Mouse (Mus musculus) lung, postnatal 0 days (tissue): ENCODE data around the gene Agl.

Experiments used
- CTCF ChIP-seq: IDR thresholded peaks from 2 replicates; pipeline ENCODE4 v1.5.1; 2016; ENCODE audit warnings: antibody characterized with exemption, mild to moderate bottlenecking
- EP300 ChIP-seq: IDR thresholded peaks from 2 replicates; pipeline ENCODE4 v1.6.1; 2016; ENCODE audit warnings: antibody characterized with exemption, mild to moderate bottlenecking, control low read depth

DNA sequence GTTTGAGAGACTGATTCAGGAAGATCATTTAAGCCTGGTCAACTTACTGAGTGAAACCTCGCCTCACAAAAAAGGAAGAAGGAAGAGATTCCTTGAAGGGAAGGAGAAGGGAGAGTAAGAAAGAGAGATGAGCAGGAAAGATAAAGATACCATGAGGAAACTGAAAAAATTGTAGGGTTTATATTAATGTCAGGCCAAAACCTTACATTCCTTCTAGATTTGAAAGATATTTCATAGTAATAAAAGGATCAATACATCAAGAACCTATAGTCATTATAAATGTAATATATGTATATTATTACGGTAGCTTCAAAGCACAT, 112.3 kb downstream of the Agl start:
- TF ChIP-seq CTCF (no peak), EP300 (no peak)
